Mouse (Mus musculus): ENCODE measurements around the gene Myo18b.

The Myo18b gene

GRCm38 (mm10) chr5:112744571-112744970 lies 151.6 kb downstream of the Myo18b start:
- DNase-seq = peak in 1 of 2 experiments; percentile 23

- DNase-seq = no peak
Measured at GRCm38 (mm10) chr5:112743121-112743520, 153.0 kb downstream of the Myo18b start.

- DNase-seq = peak; percentile 66 to 72
Measured at GRCm38 (mm10) chr5:112740651-112741050, 155.5 kb downstream of the Myo18b start.

GRCm38 (mm10) chr5:112735040-112735439 lies 161.1 kb downstream of the Myo18b start:
- DNase-seq = no peak

- DNase-seq = peak; percentile 56 to 65
Measured at GRCm38 (mm10) chr5:112730604-112731003, 165.6 kb downstream of the Myo18b start.

GRCm38 (mm10) chr5:112728432-112728831 lies 167.7 kb downstream of the Myo18b start:
- DNase-seq = no peak

GRCm38 (mm10) chr5:112718655-112719306 lies 177.4 kb downstream of the Myo18b start:
- DNase-seq = no peak

GRCm38 (mm10) chr5:112714679-112715446 lies 181.3 kb downstream of the Myo18b start:
- no peak for DNase-seq

- no peak for DNase-seq
Measured at GRCm38 (mm10) chr5:112709831-112710230, 186.3 kb downstream of the Myo18b start.

GRCm38 (mm10) chr5:112708441-112708840 lies 187.7 kb downstream of the Myo18b start:
- no peak for DNase-seq

- no peak for DNase-seq
Measured at GRCm38 (mm10) chr5:112707478-112707877, 188.7 kb downstream of the Myo18b start.

- DNase-seq = no peak
Measured at GRCm38 (mm10) chr5:112700794-112701193, 195.4 kb downstream of the Myo18b start.

GRCm38 (mm10) chr5:112696683-112697082 lies 199.5 kb downstream of the Myo18b start:
- no peak for DNase-seq

GRCm38 (mm10) chr5:112695254-112695711 lies 200.9 kb downstream of the Myo18b start:
- DNase-seq = no peak

GRCm38 (mm10) chr5:112693286-112693849 lies 202.8 kb downstream of the Myo18b start:
- DNase-seq = no peak

GRCm38 (mm10) chr5:112687100-112687818 lies 208.9 kb downstream of the Myo18b start:
- no peak for DNase-seq

GRCm38 (mm10) chr5:112686309-112687099 lies 209.7 kb downstream of the Myo18b start:
- no peak for DNase-seq

- DNase-seq = peak in 1 of 2 experiments; percentile 11
Measured at GRCm38 (mm10) chr5:112679251-112679650, 216.9 kb downstream of the Myo18b start.

GRCm38 (mm10) chr5:112678153-112678552 lies 218.0 kb downstream of the Myo18b start:
- DNase-seq = no peak

- no peak for DNase-seq
Measured at GRCm38 (mm10) chr5:112674806-112675205, 221.4 kb downstream of the Myo18b start.

- DNase-seq = no peak
Measured at GRCm38 (mm10) chr5:112672457-112672856, 223.7 kb downstream of the Myo18b start.

- DNase-seq = no peak
Measured at GRCm38 (mm10) chr5:112671961-112672360, 224.2 kb downstream of the Myo18b start.

Data from cerebellum, postnatal 36 days (tissue).